Mouse (Mus musculus): ENCODE measurements around the gene 1810010D01Rik. TPM values are rescaled to one million over a fixed set of nuclear protein-coding genes. Genes with fewer than 3 reads are reported as not detected.

The 1810010D01Rik gene
- polyA plus RNA-seq, 1 experiment = not detected

- H3K9me3 ChIP-seq (ENCODE audit: control insufficient read depth, low read length) = 0 out of 2 replicates have a peak, but pooled peaks cover 2% of the 10 kb centered on the region
- no peak for TF ChIP-seq TAL1 (IDR thresholded peaks at IDR 0.05; ENCODE audit: low read length)
- no peak for TF ChIP-seq GATA1 (IDR thresholded peaks at IDR 0.05; ENCODE audit: low read length)
- no peak overlapping the region for H3K4me3 ChIP-seq (replicated peaks)
- no peaks in the 10 kb centered on the region for H3K36me3 ChIP-seq (ENCODE audit: control insufficient read depth)
- no peaks in the 10 kb centered on the region for H3K4me1 ChIP-seq (ENCODE audit: control insufficient read depth)
- H3K27me3 ChIP-seq (ENCODE audit: control insufficient read depth) = no peaks in the 10 kb centered on the region
Observed at GRCm38 (mm10) chr7:145219420-145219831, 11.5 kb upstream of the 1810010D01Rik start.

- no peaks in the 10 kb centered on the region for H3K4me1 ChIP-seq (ENCODE audit: control insufficient read depth)
- H3K4me3 ChIP-seq (replicated peaks) = no peak overlapping the region
- no peaks in the 10 kb centered on the region for H3K36me3 ChIP-seq (ENCODE audit: control insufficient read depth)
- TF ChIP-seq TAL1 (IDR thresholded peaks at IDR 0.05; ENCODE audit: low read length) (no peak), GATA1 (IDR thresholded peaks at IDR 0.05; ENCODE audit: low read length) (no peak)
- H3K9me3 ChIP-seq (ENCODE audit: control insufficient read depth, low read length) = 0 out of 2 replicates have a peak, but pooled peaks cover 2% of the 10 kb centered on the region
- H3K27me3 ChIP-seq (ENCODE audit: control insufficient read depth) = no peaks in the 10 kb centered on the region
Observed at GRCm38 (mm10) chr7:145216591-145216990, 8.7 kb upstream of the 1810010D01Rik start.

GRCm38 (mm10) chr7:145215476-145215875, 7.6 kb upstream of the 1810010D01Rik start:
- no peaks in the 10 kb centered on the region for H3K4me1 ChIP-seq (ENCODE audit: control insufficient read depth)
- H3K4me3 ChIP-seq (replicated peaks) = no peak overlapping the region
- no peaks in the 10 kb centered on the region for H3K9me3 ChIP-seq (ENCODE audit: control insufficient read depth, low read length)
- no peaks in the 10 kb centered on the region for H3K27me3 ChIP-seq (ENCODE audit: control insufficient read depth)
- no peak for TF ChIP-seq TAL1 (IDR thresholded peaks at IDR 0.05; ENCODE audit: low read length)
- TF ChIP-seq GATA1 (IDR thresholded peaks at IDR 0.05; ENCODE audit: low read length) = no peak
- H3K36me3 ChIP-seq (ENCODE audit: control insufficient read depth) = no peaks in the 10 kb centered on the region

- Histone ChIP-seq H3K36me3 (ENCODE audit: control insufficient read depth) (no peaks in the 10 kb centered on the region), H3K4me1 (ENCODE audit: control insufficient read depth) (no peaks in the 10 kb centered on the region), H3K27me3 (ENCODE audit: control insufficient read depth) (peaks cover 2% of the 10 kb centered on the region; the same call in 1 of the 2 replicates), H3K4me3 (replicated peaks) (no peak overlapping the region), H3K9me3 (ENCODE audit: control insufficient read depth, low read length) (no peaks in the 10 kb centered on the region)
- no peak for TF ChIP-seq GATA1 (IDR thresholded peaks at IDR 0.05; ENCODE audit: low read length)
- no peak for TF ChIP-seq TAL1 (IDR thresholded peaks at IDR 0.05; ENCODE audit: low read length)
Observed at GRCm38 (mm10) chr7:145211680-145212659, 4.1 kb upstream of the 1810010D01Rik start.

GRCm38 (mm10) chr7:145210477-145211070, 2.7 kb upstream of the 1810010D01Rik start:
- Histone ChIP-seq H3K4me3 (replicated peaks) (no peak overlapping the region), H3K4me1 (ENCODE audit: control insufficient read depth) (no peaks in the 10 kb centered on the region), H3K9me3 (ENCODE audit: control insufficient read depth, low read length) (no peaks in the 10 kb centered on the region), H3K36me3 (ENCODE audit: control insufficient read depth) (no peaks in the 10 kb centered on the region), H3K27me3 (ENCODE audit: control insufficient read depth) (peaks cover 14% of the 10 kb centered on the region)
- TF ChIP-seq TAL1 (IDR thresholded peaks at IDR 0.05; ENCODE audit: low read length) (no peak), GATA1 (IDR thresholded peaks at IDR 0.05; ENCODE audit: low read length) (no peak)

DNA sequence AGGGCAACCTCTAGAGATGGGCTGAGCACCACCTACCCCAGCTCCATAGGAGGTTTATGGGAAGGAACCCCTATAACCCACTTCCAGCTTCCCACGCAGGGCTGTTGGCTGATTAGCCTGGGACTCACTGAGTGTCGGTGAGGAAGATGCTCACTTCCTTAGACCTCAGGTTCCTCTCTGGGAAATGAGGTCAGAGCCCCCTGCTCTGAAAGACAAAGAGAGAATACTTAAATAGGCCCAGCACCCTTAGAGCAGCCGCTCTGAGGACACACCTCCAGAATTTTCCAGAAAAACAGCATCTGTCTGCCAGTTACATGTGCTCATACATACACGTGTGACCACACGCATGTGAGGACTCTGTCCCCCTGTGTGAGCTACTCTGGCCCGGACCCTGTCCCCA, 1.1 kb downstream of the 1810010D01Rik start:
- no peak overlapping the region for H3K4me3 ChIP-seq (replicated peaks)
- no peaks in the 10 kb centered on the region for H3K9me3 ChIP-seq (ENCODE audit: control insufficient read depth, low read length)
- no peaks in the 10 kb centered on the region for H3K36me3 ChIP-seq (ENCODE audit: control insufficient read depth)
- no peaks in the 10 kb centered on the region for H3K4me1 ChIP-seq (ENCODE audit: control insufficient read depth)
- no peak for TF ChIP-seq TAL1 (IDR thresholded peaks at IDR 0.05; ENCODE audit: low read length)
- no peak for TF ChIP-seq GATA1 (IDR thresholded peaks at IDR 0.05; ENCODE audit: low read length)
- peaks cover 17% of the 10 kb centered on the region for H3K27me3 ChIP-seq (ENCODE audit: control insufficient read depth)

DNA sequence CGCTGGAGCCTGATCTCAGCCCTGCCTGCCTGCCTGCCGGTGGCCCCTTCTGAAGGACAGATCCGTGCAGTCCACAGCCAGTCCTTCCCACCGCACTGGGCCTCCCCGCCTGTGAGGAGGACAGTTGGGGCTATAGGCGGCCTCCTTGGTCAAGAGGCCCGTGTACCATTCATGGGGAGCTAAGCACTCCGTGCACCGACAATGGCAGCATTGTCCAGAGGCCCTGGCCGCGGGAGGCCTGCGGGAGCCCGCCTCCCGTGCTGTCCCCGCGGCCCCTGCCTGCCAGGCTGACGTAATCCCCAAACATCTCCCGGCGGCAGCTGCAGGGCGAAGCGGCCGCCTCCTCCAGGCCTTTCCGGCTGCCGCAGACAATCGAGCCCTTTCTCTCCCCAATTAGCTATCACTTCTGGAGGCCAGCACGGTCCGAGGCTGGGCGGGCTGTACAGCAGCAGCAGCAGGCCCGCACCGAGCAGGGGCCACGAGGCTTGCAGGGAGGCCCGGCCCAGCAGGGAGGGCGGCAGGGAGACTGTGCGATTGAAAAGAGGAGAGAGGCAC, 1.8 kb downstream of the 1810010D01Rik start:
- Histone ChIP-seq H3K27me3 (ENCODE audit: control insufficient read depth) (peaks cover 17% of the 10 kb centered on the region), H3K9me3 (ENCODE audit: control insufficient read depth, low read length) (no peaks in the 10 kb centered on the region), H3K36me3 (ENCODE audit: control insufficient read depth) (no peaks in the 10 kb centered on the region), H3K4me3 (replicated peaks) (no peak overlapping the region), H3K4me1 (ENCODE audit: control insufficient read depth) (no peaks in the 10 kb centered on the region)
- no peak for TF ChIP-seq TAL1 (IDR thresholded peaks at IDR 0.05; ENCODE audit: low read length)

DNA sequence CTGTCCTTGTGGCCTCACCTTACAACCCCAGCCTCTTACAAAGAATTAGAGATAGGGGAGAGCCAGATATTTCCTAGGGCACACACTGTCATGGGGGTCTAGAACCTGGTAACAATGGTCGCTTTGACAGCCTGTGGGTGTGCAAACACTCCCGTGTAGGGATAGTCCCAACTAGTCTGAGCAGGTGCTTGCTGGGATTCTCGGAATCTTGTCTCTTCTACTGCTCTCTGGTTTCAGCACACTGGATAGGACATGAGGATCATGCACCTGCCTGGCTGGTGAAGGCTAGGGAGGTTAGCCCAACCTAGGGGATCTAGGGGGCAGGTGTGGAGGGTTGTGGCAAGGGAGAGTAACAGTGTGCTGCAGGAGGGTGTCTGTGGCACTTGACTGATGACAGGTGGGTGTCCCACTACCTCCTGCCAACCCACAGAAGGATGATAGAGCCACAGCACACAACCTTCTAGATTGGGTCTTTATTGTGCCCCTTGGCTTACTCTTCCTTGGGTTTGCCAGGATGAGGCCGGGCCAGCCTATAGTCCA, 2.5 kb downstream of the 1810010D01Rik start:
- H3K9me3 ChIP-seq (ENCODE audit: control insufficient read depth, low read length) = no peaks in the 10 kb centered on the region
- no peak for TF ChIP-seq TAL1 (IDR thresholded peaks at IDR 0.05; ENCODE audit: low read length)
- no peak for TF ChIP-seq GATA1 (IDR thresholded peaks at IDR 0.05; ENCODE audit: low read length)
- peaks cover 17% of the 10 kb centered on the region for H3K27me3 ChIP-seq (ENCODE audit: control insufficient read depth)

DNA sequence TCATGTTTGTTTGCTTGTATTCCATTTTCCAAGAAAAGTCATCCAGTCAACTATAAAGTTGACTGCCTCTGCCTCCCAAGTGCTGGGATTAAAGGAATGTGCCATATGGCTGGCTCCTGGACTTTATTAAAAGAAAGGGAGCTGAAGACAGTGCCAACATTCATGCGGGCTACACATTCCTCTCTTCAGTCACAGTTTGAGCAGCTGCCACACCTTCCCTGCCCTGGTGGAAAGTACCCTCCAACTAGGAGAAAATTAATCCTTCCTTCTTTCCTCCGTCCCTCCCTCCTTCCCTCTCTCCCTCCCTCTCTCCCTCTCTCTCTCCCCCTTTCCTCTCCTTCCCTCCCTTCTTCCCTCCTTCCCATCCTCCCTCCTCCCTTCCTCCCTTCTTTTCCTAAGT, 8.2 kb downstream of the 1810010D01Rik start:
- Histone ChIP-seq H3K4me1 (ENCODE audit: control insufficient read depth) (no peaks in the 10 kb centered on the region), H3K27me3 (ENCODE audit: control insufficient read depth) (no peaks in the 10 kb centered on the region), H3K9me3 (ENCODE audit: control insufficient read depth, low read length) (no peaks in the 10 kb centered on the region), H3K36me3 (ENCODE audit: control insufficient read depth) (no peaks in the 10 kb centered on the region), H3K4me3 (replicated peaks) (no peak overlapping the region)
- TF ChIP-seq TAL1 (IDR thresholded peaks at IDR 0.05; ENCODE audit: low read length) = no peak
- no peak for TF ChIP-seq GATA1 (IDR thresholded peaks at IDR 0.05; ENCODE audit: low read length)

More for the DNA sequence above, 2.5 kb downstream of the 1810010D01Rik start:
- no peaks in the 10 kb centered on the region for H3K36me3 ChIP-seq (ENCODE audit: control insufficient read depth)
- no peak overlapping the region for H3K4me3 ChIP-seq (replicated peaks)
- H3K4me1 ChIP-seq (ENCODE audit: control insufficient read depth) = no peaks in the 10 kb centered on the region
